Mouse (Mus musculus): ENCODE results near the gene Antxr1.
"Not testable (repeated sequence)": the region's sequence is repeated elsewhere in the genome, so short reads cannot be mapped to it uniquely, and the experiment has no call there.

The Antxr1 gene

DNA sequence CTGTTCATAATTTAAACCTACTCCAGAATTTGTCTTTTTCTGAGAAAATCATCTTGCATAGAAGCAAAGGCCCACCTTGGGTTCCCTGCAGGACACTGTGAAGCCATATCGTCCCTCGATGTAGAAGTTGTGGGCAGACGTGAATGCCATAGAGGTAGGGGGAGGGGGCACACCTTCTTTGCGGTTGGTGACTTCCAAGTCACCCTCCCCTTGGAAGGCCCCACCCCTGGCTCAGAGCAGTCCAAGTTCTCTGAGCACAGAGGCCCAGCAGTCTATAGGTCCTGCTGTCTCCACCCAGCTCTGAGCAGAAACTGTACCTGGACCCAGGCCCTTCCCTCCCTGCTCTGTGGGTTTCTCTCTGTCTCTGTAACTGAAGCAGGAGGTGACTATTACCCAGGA lies 233.7 kb downstream of the Antxr1 start:
- DNase-seq (ENCODE audit: low spot score) = no peak

DNA sequence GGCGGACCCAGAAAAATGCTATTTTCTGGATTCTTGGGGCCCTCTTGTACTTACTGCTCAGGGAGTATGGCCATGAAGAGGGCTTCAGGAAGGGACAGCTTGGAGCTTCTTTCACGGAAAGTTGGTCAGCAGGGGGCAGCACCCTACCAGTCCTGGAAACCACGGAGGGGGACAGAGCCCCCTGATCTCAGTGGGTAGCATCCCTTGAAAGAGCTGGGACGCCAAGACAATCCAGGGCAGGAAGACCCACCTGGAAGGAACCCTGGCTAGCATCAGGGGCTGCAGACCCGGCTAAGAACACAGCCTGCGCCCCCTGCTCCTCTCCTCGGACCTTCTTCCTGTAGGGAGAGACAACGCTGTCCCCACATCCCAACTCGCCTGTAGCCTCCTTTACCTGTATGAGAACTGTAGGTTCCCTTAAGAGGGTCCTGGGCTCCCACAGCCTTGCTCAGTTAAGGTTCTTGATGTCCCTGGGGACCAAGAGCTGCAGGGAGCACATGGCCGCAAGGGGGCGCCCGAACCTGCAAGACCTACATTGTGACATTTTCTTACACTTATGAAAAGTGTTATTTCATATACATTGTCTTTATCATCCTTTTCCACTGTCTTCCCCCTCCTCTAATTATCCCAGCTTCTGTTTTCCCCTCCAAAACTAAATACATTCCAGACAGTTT lies 234.2 kb downstream of the Antxr1 start:
- DNase-seq (ENCODE audit: low spot score) = peak; percentile 94

DNA sequence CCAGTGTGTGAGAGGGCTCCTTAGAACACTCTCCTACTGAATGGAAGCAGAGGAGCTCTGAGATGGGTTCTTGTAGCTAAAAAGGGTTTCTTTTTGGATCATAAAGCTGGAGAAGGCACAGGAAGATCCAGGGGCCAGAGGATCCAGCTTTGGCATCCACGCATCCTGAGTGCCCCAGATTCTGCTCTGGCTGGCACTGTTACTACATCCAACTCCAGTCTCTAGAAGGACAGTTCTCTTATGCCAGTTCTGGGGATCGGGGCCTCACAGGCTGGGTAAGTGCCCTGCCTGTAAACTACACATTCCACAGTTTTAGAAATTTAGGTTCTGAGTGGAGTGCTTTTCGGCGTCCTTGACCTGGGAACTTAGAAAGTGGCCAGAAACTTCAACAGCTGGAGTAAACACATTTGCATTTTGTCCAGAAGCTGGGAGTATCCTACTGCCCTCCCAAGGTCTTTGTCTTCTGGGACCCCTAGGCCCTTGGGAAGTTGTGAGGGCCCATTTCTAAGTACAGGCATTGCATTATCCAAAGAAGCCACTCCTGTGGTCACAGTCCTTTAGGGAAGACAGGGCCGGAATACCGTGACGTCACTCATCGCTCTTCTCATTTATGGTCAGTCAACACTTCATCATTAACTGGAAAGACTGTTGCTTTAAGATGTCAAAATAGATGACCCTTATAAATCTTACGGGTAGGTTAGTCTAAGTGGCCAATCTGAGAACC lies 235.2 kb downstream of the Antxr1 start:
- no peak for DNase-seq (ENCODE audit: low spot score)

DNA sequence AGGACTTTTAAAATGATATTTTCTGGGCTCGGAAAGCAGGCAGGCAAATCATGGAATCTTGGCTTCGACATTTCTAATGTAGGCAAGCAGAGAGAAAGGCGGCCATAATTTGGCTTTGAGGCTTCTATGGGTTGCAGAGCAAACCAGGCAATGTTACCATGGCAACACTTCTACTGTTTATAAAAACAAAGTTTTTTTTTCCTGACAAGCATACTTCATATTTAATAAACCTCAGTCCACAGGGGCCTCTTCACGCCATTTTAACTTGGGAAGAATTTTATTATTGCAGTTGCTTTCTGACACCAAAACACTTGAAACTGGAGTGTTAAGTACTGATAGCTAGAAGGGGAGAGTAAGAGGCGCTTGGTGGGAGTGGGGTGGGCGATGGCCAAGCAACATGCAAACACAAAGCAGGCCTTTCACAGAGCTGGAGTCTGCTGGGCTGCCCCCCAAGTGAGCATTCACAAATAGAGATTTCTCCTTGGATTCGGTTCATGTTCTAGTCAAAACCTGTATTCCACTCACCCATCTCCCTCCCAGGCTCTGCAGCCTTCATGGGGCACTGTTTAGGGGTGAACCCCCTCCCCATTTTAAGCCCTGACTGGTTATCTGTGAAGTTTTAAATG lies 235.8 kb downstream of the Antxr1 start:
- peak; percentile 54 for DNase-seq (ENCODE audit: low spot score)

DNA sequence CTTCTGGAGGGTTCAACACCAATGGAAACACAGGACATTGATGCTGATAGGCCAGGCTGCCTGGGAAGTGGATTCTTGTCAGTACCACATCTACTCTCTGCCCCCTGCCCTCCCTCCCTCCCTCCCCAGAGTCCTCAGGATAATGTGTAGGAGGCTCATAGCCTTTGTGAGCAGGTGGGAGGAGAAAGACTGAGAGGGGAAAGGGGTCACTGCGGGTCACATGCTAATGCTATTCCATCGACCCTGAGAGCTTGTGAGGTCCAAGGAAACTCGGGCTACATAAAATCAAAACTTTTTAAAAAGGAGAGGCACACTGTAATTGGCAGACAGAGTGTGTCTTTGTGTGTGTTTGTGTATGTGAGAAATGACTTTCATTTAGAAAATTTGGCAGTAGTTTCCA lies 236.4 kb downstream of the Antxr1 start:
- no peak for DNase-seq (ENCODE audit: low spot score)

DNA sequence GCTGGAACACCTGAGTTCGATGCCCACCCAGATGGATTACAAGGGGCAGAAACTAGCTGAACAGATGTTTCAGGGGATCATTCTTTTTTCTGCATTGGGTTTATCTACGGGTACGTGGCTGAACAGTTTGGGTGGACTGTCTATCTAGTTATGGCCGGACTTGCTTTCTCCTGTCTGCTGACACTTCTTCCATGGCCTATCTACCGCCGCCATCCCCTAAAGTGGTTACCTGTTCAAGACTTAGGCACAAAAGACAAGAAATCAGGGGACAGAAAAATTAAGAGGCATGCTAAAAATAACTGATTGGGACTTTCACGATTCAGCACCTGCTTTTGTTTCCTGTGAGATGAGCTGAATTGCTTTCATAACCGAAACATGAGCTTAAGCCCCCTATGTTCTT lies 242.0 kb downstream of the Antxr1 start:
- not testable (repeated sequence) for DNase-seq (ENCODE audit: low spot score)

DNA sequence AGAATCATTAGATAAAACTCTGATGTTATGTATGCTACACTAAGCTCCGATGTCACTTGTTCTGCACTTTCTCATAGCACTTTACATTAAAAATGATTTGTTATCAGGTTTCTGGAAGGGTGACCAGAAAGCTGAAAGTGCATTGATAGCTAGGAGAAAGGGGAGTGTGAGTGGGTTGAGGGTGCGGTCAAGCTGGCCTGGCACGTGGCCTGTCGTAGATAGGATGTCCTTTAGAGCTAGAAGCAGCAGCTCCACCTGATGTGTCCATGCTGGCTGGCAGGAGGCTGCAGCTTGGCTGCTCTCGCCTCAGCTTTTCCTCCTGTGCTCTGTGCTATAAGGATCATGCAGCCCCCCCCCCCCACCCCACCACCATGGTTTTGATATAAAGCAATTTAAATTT lies 243.1 kb downstream of the Antxr1 start:
- no peak for DNase-seq (ENCODE audit: low spot score)

DNA sequence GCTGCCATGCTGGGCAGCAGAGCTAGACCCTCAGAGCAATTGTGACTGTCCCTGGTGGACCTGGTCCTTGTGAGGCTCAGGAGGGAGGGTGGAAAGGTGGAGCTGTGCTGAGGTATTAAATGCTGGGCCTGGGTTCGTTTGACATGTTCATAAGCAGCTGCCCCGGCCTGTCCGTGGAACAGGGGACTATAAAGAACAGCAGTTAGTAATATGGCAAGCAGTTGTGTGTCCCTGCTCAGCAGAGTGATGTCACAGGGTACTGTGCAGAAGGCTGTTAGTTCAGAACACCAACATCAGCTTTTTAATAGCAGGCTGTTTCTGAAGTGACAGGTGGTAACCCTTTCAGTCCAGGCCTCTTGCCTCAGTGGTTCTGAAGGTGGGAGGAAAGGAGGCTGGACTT lies 244.7 kb downstream of the Antxr1 start:
- DNase-seq (ENCODE audit: low spot score) = no peak

DNA sequence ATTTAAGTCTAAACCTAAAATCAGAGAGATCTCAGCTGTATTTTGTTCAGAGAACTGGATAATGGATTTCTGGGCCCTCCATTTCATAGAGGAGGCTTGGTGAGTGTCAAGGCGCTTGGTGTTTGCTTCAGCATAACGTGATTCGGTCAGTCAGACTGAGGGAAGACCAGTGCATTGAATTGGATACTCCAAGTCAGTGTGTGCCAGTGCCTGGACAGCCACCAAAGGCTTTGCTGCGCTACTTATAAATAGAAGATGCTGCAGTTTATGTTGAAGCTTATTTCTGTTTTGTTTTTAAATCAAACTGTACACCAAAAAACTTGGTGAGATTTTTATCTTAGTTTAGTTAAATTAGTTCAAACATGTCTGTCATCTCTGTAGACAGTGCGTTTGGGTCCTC lies 247.3 kb downstream of the Antxr1 start:
- no peak for DNase-seq (ENCODE audit: low spot score)

DNA sequence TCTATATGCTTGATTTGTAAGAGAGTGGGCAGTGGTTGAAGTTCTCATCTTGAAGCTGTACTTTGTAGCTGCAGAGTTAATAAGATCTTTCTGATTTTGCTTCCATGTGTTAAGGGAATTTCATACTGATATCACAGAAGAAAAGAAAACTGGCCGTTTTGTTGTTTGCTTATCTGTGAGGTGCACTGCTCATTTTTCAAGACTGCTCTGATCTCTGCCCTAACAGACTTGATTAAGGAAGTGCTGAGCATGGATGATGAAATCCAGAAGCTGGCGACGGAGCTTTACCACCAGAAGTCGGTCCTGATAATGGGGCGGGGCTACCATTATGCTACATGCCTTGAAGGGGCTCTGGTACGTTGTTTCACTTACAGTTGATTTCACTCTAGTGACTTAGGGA lies 250.6 kb downstream of the Antxr1 start:
- DNase-seq (ENCODE audit: low spot score) = peak; percentile 61

All from MN1 (cell line).